Mouse (Mus musculus): ENCODE results near the gene Kiss1r.

Kiss1r gene

DNA sequence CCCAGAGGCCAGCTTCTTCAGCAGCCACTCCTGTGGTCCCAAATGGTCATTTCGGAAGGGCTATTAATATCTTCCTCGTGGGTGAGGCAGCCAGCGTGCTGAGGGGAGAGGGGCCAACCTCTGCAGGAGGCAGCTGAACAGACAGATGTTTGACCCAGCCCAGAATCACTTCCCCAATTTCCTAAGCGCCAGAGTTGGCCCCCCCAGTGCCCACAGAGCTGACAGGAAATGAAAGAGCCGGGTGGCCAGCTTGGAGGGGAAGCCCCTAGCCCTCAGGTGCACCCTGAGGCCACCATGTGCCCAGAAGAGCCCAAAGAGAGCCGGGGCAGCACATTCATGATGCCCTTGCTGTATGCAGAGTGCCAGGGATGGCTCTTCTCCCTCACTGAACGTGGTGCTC, 24.0 kb downstream of the Kiss1r start:
- no peak for DNase-seq (ENCODE audit: low spot score)

GRCm38 (mm10) chr10:79942988-79943387, 26.2 kb downstream of the Kiss1r start:
- no peak for DNase-seq (ENCODE audit: low spot score)

- no peak for DNase-seq (ENCODE audit: low spot score)
Observed at GRCm38 (mm10) chr10:79943471-79943901, 26.7 kb downstream of the Kiss1r start.

GRCm38 (mm10) chr10:79945507-79946234, 28.9 kb downstream of the Kiss1r start:
- DNase-seq (ENCODE audit: low spot score): peak; percentile 65

DNA sequence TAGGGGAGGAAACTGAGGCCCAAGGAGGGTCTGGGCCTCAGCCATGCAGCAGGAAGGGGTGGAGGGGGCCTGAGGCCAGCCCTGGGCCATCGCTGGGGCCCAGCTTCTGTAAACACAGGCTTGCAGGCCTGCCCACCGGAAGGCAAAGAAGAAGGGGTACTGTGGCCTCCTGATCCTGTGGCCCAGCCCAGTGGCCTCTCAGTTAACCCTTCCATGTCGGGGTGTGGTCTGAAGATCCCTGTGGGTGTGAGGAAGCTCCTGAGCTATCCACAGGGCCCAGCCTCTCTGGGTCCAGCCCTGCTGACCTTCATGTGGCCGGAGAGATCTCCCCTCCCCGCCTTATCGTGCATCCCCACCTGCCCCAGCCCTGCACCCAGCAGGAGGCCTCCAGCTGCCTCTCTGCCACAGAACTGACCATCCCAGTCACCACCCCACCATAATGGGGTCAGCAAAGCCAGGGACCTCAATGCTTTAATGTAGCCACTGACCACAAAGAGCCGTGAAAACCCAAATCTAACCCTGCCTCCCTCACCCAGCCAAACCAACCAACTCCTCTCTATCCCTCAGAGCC, 30.1 kb downstream of the Kiss1r start:
- no peak for DNase-seq (ENCODE audit: low spot score)

DNA sequence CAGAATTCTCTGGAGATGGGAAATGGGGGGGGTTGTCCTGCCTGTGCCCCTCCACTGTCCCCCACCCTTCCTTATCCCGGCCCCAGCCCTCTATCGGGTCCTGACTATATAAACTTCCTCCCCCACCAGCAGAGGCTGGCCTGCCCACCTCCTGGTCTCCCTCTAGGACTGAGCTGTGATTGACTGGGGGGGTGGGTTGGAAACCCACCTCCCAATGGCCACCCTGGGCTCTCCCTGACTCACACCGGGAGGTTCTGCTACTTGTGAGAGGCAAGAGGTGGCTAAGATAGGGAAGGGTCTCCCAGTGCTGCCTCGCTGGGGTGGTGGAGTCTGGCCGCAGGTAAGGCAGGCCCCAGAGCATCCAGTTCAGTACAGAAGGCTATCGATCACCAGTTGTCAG, 30.7 kb downstream of the Kiss1r start:
- DNase-seq (ENCODE audit: low spot score): no peak

GRCm38 (mm10) chr10:79949873-79950272, 33.1 kb downstream of the Kiss1r start:
- DNase-seq (ENCODE audit: low spot score): no peak

DNA sequence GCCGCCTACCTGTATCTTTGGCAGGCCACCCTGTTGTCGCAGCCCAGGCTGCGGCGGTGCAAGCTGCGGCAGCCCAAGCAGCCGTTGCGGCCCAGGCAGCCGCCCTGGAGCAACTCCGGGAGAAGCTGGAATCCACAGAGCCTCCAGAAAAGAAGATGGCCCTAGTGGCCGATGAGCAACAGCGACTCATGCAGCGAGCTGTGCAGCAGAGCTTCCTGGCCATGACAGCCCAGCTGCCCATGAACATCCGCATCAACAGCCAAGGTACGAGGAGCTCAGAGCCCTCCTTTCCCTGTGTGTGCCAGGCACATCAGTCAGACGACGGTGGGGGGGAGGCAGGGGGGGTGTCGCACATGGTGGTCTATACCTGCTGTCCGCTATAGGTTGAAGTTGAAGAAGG, 33.9 kb downstream of the Kiss1r start:
- DNase-seq (ENCODE audit: low spot score): no peak

GRCm38 (mm10) chr10:79953946-79954345, 37.2 kb downstream of the Kiss1r start:
- DNase-seq (ENCODE audit: low spot score): no peak

DNA sequence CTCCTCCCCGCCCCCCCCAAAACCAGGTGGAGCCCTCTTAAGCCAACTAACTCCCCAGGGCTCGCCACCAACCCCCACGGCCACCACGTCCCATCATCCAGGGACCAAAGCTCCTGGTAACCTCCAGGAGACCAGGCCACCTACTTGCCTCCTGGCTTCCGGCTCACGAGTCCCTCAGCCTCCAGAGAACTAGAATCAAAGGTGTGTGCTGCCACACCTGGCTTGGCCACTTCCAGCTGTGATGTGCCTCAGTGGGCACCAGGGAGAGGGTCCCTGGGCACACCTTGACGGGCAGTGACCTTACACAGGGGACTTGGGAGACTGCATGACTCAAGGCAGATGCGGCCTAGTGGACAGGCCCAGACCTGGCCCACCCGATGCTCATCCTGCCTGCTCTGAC, 38.9 kb downstream of the Kiss1r start:
- DNase-seq (ENCODE audit: low spot score): no peak

GRCm38 (mm10) chr10:79956643-79957154, 39.9 kb downstream of the Kiss1r start:
- no peak for DNase-seq (ENCODE audit: low spot score)

DNA sequence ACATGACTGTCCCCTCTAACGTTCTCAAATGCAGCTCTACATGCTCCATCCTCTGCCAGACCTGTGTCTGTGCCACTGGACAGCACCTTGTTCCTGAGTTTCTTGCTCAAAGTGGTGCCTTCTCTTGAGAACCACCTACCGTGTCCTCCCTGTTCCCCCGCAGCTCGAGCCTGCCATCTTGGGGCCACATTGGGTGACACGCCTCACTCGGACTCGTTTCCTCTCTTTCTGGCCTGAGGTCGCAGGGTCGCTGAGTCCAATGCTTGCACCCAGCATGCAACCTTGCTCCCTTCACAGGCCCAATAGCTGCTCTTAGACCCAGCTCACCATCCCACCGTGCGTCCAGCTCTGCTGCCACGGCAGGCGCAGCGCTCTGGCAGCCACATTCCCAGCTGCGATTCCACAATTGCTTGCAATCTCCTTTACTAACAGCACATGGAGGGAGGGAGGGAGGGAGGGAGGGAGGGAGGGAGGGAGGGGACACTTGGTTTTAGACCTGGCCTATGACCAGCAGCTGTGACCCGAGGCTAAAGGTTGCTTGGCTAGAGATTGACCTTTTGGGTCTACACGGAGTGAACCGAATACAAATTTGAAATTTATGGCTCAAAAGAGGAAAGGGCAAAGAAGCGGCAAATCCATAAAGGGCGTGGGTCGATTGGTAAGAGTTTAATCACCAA, 41.5 kb downstream of the Kiss1r start:
- DNase-seq (ENCODE audit: low spot score): peak; percentile 86

GRCm38 (mm10) chr10:79959412-79959811, 42.6 kb downstream of the Kiss1r start:
- peak; percentile 55 for DNase-seq (ENCODE audit: low spot score)

DNA sequence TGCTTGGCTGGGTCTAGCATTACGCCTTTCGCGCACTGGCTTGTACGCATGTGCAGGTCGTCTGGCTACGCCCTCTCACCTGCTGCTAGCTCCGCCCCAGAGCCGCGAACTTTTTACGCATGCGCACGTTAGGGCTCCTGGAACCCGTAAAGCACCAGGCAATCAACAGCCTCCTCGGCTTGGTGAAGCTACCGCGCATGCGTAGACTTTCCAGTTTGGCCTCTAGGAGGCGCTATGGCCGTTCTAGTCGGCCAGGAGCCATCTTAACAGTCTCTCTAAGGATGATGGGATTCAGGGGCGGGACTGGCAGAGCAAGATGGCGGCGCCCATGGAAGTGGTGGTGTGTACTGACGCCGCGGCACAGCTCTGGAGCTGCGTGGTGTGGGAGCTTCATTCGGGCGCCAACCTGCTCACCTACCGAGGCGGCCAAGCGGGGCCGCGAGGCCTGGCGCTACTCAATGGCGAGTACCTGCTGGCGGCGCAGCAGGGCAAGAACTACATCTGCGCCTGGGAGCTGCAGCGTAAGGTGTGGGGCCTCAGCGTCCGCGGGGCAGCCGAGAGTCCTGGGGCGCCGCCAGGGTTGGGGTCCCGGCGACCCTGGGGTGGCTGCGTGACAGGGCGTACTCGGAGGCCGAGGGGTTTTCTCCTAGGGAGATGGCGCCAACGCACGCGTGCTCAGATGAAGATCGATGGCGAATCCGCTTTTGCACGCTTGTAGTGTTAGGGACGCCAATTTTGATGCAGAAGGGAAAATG, 43.3 kb downstream of the Kiss1r start, which contains the start of gene Wdr18:
Gene Wdr18, plus strand, starts transcription at position 306 of the 755 bp plus-strand sequence.
- DNase-seq (ENCODE audit: low spot score): peak; percentile 99

- DNase-seq (ENCODE audit: low spot score): no peak
Observed at GRCm38 (mm10) chr10:79960671-79961294, 44.0 kb downstream of the Kiss1r start.

DNA sequence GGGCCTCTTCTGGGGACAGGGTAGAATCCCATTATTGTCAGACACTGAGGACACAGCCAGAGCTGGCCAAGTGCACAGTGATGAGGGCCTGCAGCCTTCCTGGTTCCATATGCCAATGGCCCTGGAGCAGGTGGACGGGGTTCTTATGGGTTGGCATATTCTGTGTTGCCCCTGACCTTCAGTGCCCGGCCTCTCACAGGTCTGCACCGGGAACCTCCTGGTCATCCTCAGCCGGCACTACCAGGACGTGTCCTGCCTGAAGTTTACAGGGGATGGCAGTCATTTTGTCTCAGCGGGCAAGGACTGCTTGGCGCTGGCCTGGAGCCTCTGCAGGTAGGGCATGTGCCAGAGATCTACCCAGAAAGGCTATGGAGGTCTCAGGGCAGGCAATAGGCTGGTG, 48.0 kb downstream of the Kiss1r start:
- DNase-seq (ENCODE audit: low spot score): no peak

GRCm38 (mm10) chr10:79965325-79965724, 48.6 kb downstream of the Kiss1r start:
- DNase-seq (ENCODE audit: low spot score): no peak

- DNase-seq (ENCODE audit: low spot score): no peak
Observed at GRCm38 (mm10) chr10:79966886-79967400, 50.2 kb downstream of the Kiss1r start.

- DNase-seq (ENCODE audit: low spot score): no peak
Observed at GRCm38 (mm10) chr10:79968181-79968580, 51.4 kb downstream of the Kiss1r start.

- DNase-seq (ENCODE audit: low spot score): no peak
Observed at GRCm38 (mm10) chr10:79969124-79969568, 52.4 kb downstream of the Kiss1r start.

DNA sequence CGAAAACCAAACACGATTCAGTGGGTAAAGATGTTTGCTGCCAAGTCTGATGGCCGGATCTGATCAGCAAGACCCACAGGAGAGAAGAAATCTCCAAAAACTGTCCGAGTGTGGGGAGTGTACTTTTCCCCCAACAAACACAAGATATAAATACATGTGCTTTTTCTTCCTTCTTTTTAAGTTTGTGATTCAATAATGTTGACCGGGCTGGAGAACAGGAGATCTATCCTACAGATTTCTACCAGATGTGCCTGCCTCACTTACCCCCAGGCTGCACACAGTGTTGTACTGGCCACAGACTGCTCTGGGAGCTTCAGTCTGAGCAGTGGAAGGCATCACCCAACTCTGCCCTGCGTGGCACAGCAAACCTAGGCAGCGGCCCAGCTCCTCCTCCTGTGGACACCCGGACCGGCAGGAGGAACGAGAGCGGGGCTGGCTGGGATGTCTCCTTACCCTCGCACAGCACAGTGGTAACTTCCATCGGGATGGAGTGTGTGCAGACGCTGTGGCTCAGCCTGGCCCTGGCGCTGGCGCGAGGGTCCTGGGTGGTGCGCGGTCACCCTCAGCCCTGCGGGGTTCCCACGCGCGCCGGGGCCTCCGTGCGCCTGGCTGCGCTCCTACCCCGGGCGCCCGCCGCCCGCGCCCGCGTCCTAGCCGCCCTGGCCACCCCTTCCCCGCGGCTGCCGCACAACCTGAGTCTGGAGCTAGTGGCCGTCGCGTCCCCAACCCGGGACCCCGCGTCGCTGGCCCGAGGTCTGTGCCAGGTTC, 53.8 kb downstream of the Kiss1r start, which contains the start of gene Grin3b:
Gene Grin3b, plus strand, starts transcription at position 301 of the 768 bp plus-strand sequence.
- no peak for DNase-seq (ENCODE audit: low spot score)

All from urinary bladder, postnatal 14 days (tissue).